Mouse (Mus musculus) thymus, postnatal 36 days (tissue): Measurements from ENCODE around the gene Supt7l.

Source experiments
- DNase-seq, 2 experiments: peaks; one replicate each; pipeline ENCODE4 v3.0.0; 2022; ENCODE audit warnings: mixed read lengths in 2 of 2

The Supt7l gene

DNA sequence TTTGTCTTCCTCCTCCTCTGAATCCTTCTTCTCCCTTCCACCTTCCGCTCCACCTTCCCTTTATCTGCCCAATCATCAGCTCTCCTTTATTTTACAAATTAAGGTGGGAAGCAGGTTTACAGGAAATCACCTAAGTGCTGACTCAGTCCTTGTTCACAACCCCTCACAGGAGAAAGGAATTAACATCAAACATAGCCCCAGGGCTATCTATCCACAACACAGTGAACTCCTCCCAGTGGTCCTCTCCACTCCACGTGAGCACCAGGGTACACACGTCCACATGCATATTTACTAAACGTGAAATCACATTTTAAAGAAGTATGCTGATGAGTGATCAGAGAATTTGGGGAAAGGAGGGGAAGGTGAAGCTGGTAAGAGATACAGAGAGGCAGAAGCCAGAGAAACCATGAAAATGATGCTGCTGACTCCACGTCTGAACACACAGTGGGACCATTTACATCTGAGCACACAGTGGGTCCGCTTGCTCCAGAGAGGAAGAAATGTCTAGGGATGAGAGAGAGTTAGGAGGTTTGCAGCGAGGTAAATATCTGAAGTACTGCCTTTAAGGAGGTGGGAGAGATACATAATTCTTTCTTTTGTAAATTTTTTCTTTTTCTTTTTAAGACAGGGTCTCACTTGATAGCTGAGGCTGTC is 38.4 kb downstream of the Supt7l start:
- no peak for DNase-seq

- DNase-seq = no peak
Measured at GRCm38 (mm10) chr5:31487889-31488288, 39.7 kb downstream of the Supt7l start.

DNA sequence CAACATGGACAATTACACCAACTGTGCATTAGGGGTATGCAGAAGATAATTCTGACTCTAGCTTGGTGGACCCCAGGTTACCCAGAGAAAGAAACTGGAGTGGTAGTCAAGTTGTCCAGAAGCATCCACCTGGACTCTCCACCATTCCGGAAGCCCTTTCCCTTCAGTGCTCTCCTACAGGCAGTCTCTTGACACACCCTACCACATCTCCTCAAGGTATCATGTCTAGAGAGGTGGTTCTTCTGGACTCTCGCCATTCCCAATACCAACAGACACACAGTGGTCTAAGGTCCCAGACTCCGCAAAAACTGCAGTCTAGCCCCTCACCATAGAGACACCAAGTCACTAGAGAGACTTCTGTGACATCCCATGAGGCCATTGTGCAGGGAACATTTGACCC is 42.2 kb downstream of the Supt7l start, which contains the start of gene 4930548H24Rik:
TSS of gene 4930548H24Rik (plus strand) at position 301 of the 400 bp plus-strand sequence.
- no peak for DNase-seq

DNA sequence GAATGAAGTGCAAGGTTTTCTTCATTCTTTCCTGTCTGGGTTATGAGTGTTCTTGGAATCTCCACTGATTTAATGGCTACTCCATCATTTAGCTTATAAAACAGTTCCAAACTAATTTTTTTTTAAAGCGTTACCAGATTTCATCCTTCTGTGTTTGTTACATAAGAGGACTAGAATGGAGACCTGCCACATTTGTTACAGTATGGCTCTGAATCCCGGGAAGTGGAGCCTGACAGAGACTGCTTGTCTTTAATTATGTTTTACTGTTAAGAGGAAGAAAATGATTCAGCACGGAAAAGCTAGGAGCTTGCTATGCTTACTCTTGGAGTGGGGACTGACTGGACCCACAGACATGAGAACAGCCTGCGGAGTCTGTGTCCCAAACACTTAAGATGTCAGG is 47.1 kb downstream of the Supt7l start:
- no peak for DNase-seq

GRCm38 (mm10) chr5:31470334-31470733 is 57.3 kb downstream of the Supt7l start:
- DNase-seq = peak; percentile 54 to 57

DNA sequence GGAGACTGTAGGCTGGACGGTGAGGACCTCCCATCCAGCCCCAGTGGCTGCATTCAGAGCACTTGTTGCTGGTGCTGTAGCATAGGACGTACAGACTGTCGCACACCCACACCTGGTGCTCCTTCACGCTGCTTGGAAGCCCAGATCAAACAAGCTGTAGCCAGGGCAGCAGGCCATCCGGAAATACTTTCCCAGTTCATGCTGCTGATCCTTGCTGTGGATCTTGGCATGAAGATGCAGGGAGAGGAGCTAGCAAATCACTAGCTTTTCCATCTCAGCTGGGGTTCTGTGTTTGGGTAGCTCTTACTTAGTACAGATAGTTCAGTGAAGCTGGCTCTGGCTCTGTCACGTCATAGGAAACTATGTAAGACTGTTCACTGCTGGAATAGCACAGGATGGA is 57.9 kb downstream of the Supt7l start:
- no peak for DNase-seq

DNA sequence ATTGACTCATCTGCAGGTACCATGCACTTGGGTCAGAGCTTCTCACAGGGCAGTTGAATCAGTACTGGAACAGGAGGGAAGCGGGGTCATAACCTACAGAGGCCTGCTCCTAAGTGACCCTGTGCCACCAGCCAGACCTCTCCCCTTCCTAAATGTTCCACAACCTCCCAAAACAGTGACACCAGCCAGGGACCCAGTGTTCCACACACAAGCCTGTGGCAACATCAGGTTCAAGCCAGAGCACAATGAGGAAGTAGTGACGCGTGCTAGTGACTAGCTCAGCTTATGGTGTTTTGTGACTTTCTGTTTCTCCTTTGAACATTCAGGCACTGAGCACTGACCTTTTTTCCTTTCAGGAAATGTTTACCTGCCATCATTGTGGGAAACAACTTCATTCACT is 59.8 kb downstream of the Supt7l start:
- DNase-seq = no peak
